Mouse (Mus musculus) right cerebral cortex, postnatal 36 days (tissue): ENCODE measurements around the gene Eefsec.

Experiments used
- DNase-seq, 2 experiments: peaks; one replicate each; pipeline ENCODE4 v3.0.0; 2022; ENCODE audit warnings: low spot score in 2 of 2, mixed read lengths in 1 of 2

The Eefsec gene

GRCm38 (mm10) chr6:88210182-88210581 is 236.2 kb downstream of the Eefsec start:
- no peak for DNase-seq

GRCm38 (mm10) chr6:88209453-88209852 is 236.9 kb downstream of the Eefsec start:
- DNase-seq: no peak

- no peak for DNase-seq
These were observed 238.0 kb downstream of the Eefsec start for GRCm38 (mm10) chr6:88208321-88208720.

- DNase-seq: no peak
These were observed 238.8 kb downstream of the Eefsec start for GRCm38 (mm10) chr6:88207403-88208033.
